Mouse (Mus musculus) limb, embryonic 15.5 days (tissue): ENCODE measurements at regions not wholly inside any gene's neighbourhood (a gene's known extent, or its start where the extent isn't known, plus 50 kb on each side); places are given as distances from the start of the nearest gene placed in this dataset.

ENCODE experiments used
- ATAC-seq: fragments of 200-750 bp; cut with Nextera tagmentation; 2 replicates; pipeline ENCODE4 v1.8.0; 2017; ENCODE audit warnings: low read depth, moderate TSS enrichment; ENCODE audit not compliant: insufficient number of reproducible peaks, low FRiP score, low TSS enrichment
- H3K27ac ChIP-seq: fragments of 300-500 bp; sonication (generic); 2 replicates; pipeline ENCODE4 v1.5.1; 2015; ENCODE audit warnings: moderate library complexity, mild to moderate bottlenecking, inconsistent platforms
- H3K27me3 ChIP-seq: fragments of 300-500 bp; sonication (generic); 2 replicates; pipeline ENCODE4 v1.6.1; 2015; ENCODE audit warnings: inconsistent platforms
- H3K36me3 ChIP-seq: fragments of 300-500 bp; sonication (generic); 2 replicates; pipeline ENCODE4 v1.6.1; 2015; ENCODE audit warnings: inconsistent platforms
- H3K4me1 ChIP-seq: fragments of 300-500 bp; sonication (generic); 2 replicates; pipeline ENCODE4 v1.6.1; 2015; ENCODE audit warnings: inconsistent platforms
- H3K4me2 ChIP-seq: fragments of 300-500 bp; sonication (generic); 2 replicates; pipeline ENCODE4 v1.6.1; 2015; ENCODE audit warnings: mild to moderate bottlenecking, inconsistent platforms
- H3K4me3 ChIP-seq: fragments of 300-500 bp; sonication (generic); 2 replicates; pipeline ENCODE4 v1.5.1; 2015; ENCODE audit warnings: mild to moderate bottlenecking, inconsistent platforms
- H3K9ac ChIP-seq: fragments of 300-500 bp; sonication (generic); 2 replicates; pipeline ENCODE4 v1.6.1; 2015; ENCODE audit warnings: inconsistent platforms
- H3K9me3 ChIP-seq: fragments of 300-500 bp; sonication (generic); 2 replicates; pipeline ENCODE4 v1.6.1; 2016; ENCODE audit warnings: inconsistent platforms
- WGBS: fragments of 180-500 bp; shearing (Covaris S2); methylation state at CpG from one replicate; pipeline ENCODE4 v1.1.7; 2015; 5-methylcytosine and 5-hydroxymethylcytosine counted together

- Histone ChIP-seq H3K27ac (peak overlapping the region; percentile 67), H3K4me2 (0 out of 2 replicates have a peak overlapping the region, but pooled peaks have one; percentile 13)
- no peak; the same call in 1 of the 2 replicates for ATAC-seq
Observed at GRCm38 (mm10) chr4:81578981-81579380, 136.4 kb upstream of the Mpdz start.

GRCm38 (mm10) chr4:81573771-81574170 is 131.2 kb upstream of the Mpdz start:
- no peak for ATAC-seq
- Histone ChIP-seq H3K9ac (no peak overlapping the region), H3K4me1 (no peaks in the 10 kb centered on the region), H3K9me3 (no peaks in the 10 kb centered on the region), H3K27me3 (no peaks in the 10 kb centered on the region), H3K4me3 (no peak overlapping the region), H3K27ac (no peak overlapping the region), H3K4me2 (no peak overlapping the region), H3K36me3 (no peaks in the 10 kb centered on the region)
- 65% methylated on average over 5 of the region's 5 CpGs for WGBS

More at GRCm38 (mm10) chr4:81578981-81579380, 136.4 kb upstream of the Mpdz start:
- no peak overlapping the region for H3K4me3 ChIP-seq
- H3K9ac ChIP-seq: no peak overlapping the region
- no peaks in the 10 kb centered on the region for H3K9me3 ChIP-seq
- WGBS: 40% methylated on average over 6 of the region's 6 CpGs
- H3K4me1 ChIP-seq: peaks cover 13% of the 10 kb centered on the region
- no peaks in the 10 kb centered on the region for H3K36me3 ChIP-seq
- no peaks in the 10 kb centered on the region for H3K27me3 ChIP-seq

- no peak for ATAC-seq
Observed at GRCm38 (mm10) chr4:81570736-81571135, 128.1 kb upstream of the Mpdz start.

GRCm38 (mm10) chr4:81569531-81569930 is 126.9 kb upstream of the Mpdz start:
- no peak overlapping the region for H3K4me2 ChIP-seq

More at GRCm38 (mm10) chr4:81570736-81571135, 128.1 kb upstream of the Mpdz start:
- WGBS: 61% methylated on average over 4 of the region's 4 CpGs
- Histone ChIP-seq H3K27ac (no peak overlapping the region), H3K4me2 (no peak overlapping the region), H3K4me1 (peaks cover 16% of the 10 kb centered on the region), H3K9me3 (no peaks in the 10 kb centered on the region), H3K36me3 (no peaks in the 10 kb centered on the region), H3K4me3 (no peak overlapping the region), H3K27me3 (no peaks in the 10 kb centered on the region), H3K9ac (no peak overlapping the region)

GRCm38 (mm10) chr4:81568404-81568803 is 125.8 kb upstream of the Mpdz start:
- no peak overlapping the region for H3K27ac ChIP-seq
- no peaks in the 10 kb centered on the region for H3K27me3 ChIP-seq
- H3K4me3 ChIP-seq: no peak overlapping the region
- no peaks in the 10 kb centered on the region for H3K36me3 ChIP-seq
- WGBS: 59% methylated on average over 6 of the region's 6 CpGs
- no peak overlapping the region for H3K9ac ChIP-seq
- peaks cover 24% of the 10 kb centered on the region for H3K4me1 ChIP-seq
- H3K9me3 ChIP-seq: no peaks in the 10 kb centered on the region
- H3K4me2 ChIP-seq: no peak overlapping the region
- no peak for ATAC-seq

More at GRCm38 (mm10) chr4:81569531-81569930, 126.9 kb upstream of the Mpdz start:
- Histone ChIP-seq H3K4me1 (peaks cover 21% of the 10 kb centered on the region), H3K9me3 (no peaks in the 10 kb centered on the region), H3K27ac (no peak overlapping the region), H3K4me3 (no peak overlapping the region), H3K9ac (no peak overlapping the region), H3K27me3 (no peaks in the 10 kb centered on the region), H3K36me3 (no peaks in the 10 kb centered on the region)
- no peak for ATAC-seq
- WGBS: 79% methylated on average over 3 of the region's 3 CpGs

GRCm38 (mm10) chr4:81567928-81568327 is 125.3 kb upstream of the Mpdz start:
- H3K27ac ChIP-seq: 0 out of 2 replicates have a peak overlapping the region, but pooled peaks have one; percentile 33
- H3K9me3 ChIP-seq: no peaks in the 10 kb centered on the region
- 25% methylated on average over 5 of the region's 5 CpGs for WGBS
- H3K9ac ChIP-seq: no peak overlapping the region
- peaks cover 29% of the 10 kb centered on the region for H3K4me1 ChIP-seq
- no peak overlapping the region for H3K4me2 ChIP-seq
- no peaks in the 10 kb centered on the region for H3K27me3 ChIP-seq
- no peaks in the 10 kb centered on the region for H3K36me3 ChIP-seq
- ATAC-seq: 0 out of 2 replicates have a peak, but pooled peaks have one; percentile 38
- no peak overlapping the region for H3K4me3 ChIP-seq

- no peak overlapping the region for H3K27ac ChIP-seq
- 59% methylated on average over 11 of the region's 11 CpGs for WGBS
Observed at GRCm38 (mm10) chr4:81566526-81566925, 123.9 kb upstream of the Mpdz start.

GRCm38 (mm10) chr4:81565422-81566395 is 123.1 kb upstream of the Mpdz start:
- Histone ChIP-seq H3K4me2 (no peak overlapping the region), H3K27ac (peak overlapping the region; percentile 71), H3K4me1 (peaks cover 37% of the 10 kb centered on the region), H3K4me3 (no peak overlapping the region), H3K27me3 (no peaks in the 10 kb centered on the region), H3K36me3 (no peaks in the 10 kb centered on the region), H3K9me3 (no peaks in the 10 kb centered on the region), H3K9ac (no peak overlapping the region)
- no peak for ATAC-seq
- 67% methylated on average over 21 of the region's 21 CpGs for WGBS

More at GRCm38 (mm10) chr4:81566526-81566925, 123.9 kb upstream of the Mpdz start:
- no peak for ATAC-seq
- no peak overlapping the region for H3K4me3 ChIP-seq
- no peaks in the 10 kb centered on the region for H3K9me3 ChIP-seq
- H3K9ac ChIP-seq: no peak overlapping the region
- no peaks in the 10 kb centered on the region for H3K27me3 ChIP-seq
- H3K4me1 ChIP-seq: peaks cover 30% of the 10 kb centered on the region
- no peaks in the 10 kb centered on the region for H3K36me3 ChIP-seq
- H3K4me2 ChIP-seq: no peak overlapping the region

- Histone ChIP-seq H3K9ac (no peak overlapping the region), H3K9me3 (no peaks in the 10 kb centered on the region), H3K27me3 (no peaks in the 10 kb centered on the region), H3K4me2 (no peak overlapping the region), H3K27ac (peak overlapping the region; percentile 67; the same call in 1 of the 2 replicates), H3K4me3 (no peak overlapping the region), H3K36me3 (no peaks in the 10 kb centered on the region), H3K4me1 (peaks cover 37% of the 10 kb centered on the region)
- ATAC-seq: peak; percentile 62; the same call in 1 of the 2 replicates
- 6% methylated on average over 6 of the region's 6 CpGs for WGBS
Observed at GRCm38 (mm10) chr4:81564446-81564845, 121.8 kb upstream of the Mpdz start.

- H3K9ac ChIP-seq: no peak overlapping the region
Observed at GRCm38 (mm10) chr4:81563574-81563973, 121.0 kb upstream of the Mpdz start.

GRCm38 (mm10) chr4:81561453-81561852 is 118.8 kb upstream of the Mpdz start:
- peaks cover 26% of the 10 kb centered on the region for H3K4me1 ChIP-seq
- no peaks in the 10 kb centered on the region for H3K9me3 ChIP-seq
- no peaks in the 10 kb centered on the region for H3K27me3 ChIP-seq
- 33% methylated on average over 4 of the region's 4 CpGs for WGBS
- H3K4me3 ChIP-seq: no peak overlapping the region
- no peak overlapping the region for H3K9ac ChIP-seq
- no peak for ATAC-seq
- no peak overlapping the region; the same call in 1 of the 2 replicates for H3K27ac ChIP-seq
- H3K36me3 ChIP-seq: no peaks in the 10 kb centered on the region
- H3K4me2 ChIP-seq: no peak overlapping the region

More at GRCm38 (mm10) chr4:81563574-81563973, 121.0 kb upstream of the Mpdz start:
- peak overlapping the region; percentile 86 for H3K27ac ChIP-seq
- no peaks in the 10 kb centered on the region for H3K9me3 ChIP-seq
- no peaks in the 10 kb centered on the region for H3K27me3 ChIP-seq
- H3K36me3 ChIP-seq: no peaks in the 10 kb centered on the region
- peak overlapping the region; percentile 22 for H3K4me2 ChIP-seq
- 17% methylated on average over 10 of the region's 10 CpGs for WGBS
- ATAC-seq: 0 out of 2 replicates have a peak, but pooled peaks have one; percentile 30
- H3K4me1 ChIP-seq: peaks cover 37% of the 10 kb centered on the region
- H3K4me3 ChIP-seq: no peak overlapping the region

GRCm38 (mm10) chr4:81550816-81551215 is 108.2 kb upstream of the Mpdz start:
- Histone ChIP-seq H3K4me3 (no peak overlapping the region), H3K9me3 (no peaks in the 10 kb centered on the region), H3K27ac (no peak overlapping the region), H3K36me3 (no peaks in the 10 kb centered on the region), H3K27me3 (no peaks in the 10 kb centered on the region), H3K4me2 (no peak overlapping the region), H3K4me1 (no peaks in the 10 kb centered on the region), H3K9ac (no peak overlapping the region)
- WGBS: 66% methylated on average over 4 of the region's 4 CpGs
- ATAC-seq: no peak
